Mouse (Mus musculus): ENCODE results near the gene Adam12.

DNA sequence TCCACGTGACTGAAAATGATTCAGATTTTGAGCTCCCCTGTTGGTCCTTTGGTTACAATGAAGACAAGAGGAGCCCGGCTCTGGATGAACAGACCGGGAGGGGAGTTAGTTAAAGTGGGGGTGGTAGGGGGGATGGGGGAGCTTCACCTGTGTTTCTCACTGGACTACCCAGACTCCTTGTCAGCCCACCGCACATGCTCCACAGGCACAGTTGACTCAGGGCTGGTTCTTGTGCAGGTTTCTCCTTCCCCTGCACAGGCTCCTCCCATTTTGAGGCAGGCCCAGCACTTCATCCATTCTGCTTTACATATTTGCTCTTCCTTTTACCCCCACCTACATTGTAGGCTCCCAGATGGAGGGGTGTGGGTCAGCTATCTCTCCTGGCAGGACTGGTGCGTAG lies 369.2 kb downstream of the Adam12 start:
- no peak for TF ChIP-seq CTCF (conservative IDR thresholded peaks at IDR 0.05; ENCODE audit: low read length)
- no peak for TF ChIP-seq NANOG (IDR thresholded peaks at IDR 0.05; ENCODE audit: borderline replicate concordance, low read length)

All from E14TG2a.4 (cell line).